Mouse (Mus musculus) brain, embryonic 14.5 days (tissue): ENCODE measurements around the gene Gpn1.

Source experiments
- CTCF ChIP-seq: fragments of 200-500 bp; IDR thresholded peaks from 2 replicates; pipeline ENCODE4 v1.5.1; 2012; ENCODE audit warnings: inconsistent platforms, mild to moderate bottlenecking, moderate library complexity, borderline replicate concordance; ENCODE audit not compliant: insufficient read depth, insufficient read length; ENCODE audit errors: extremely low read depth
- POLR2A ChIP-seq: fragments of 200-500 bp; IDR thresholded peaks from 2 replicates; pipeline ENCODE4 v1.6.1; 2012; ENCODE audit warnings: mild to moderate bottlenecking, inconsistent platforms, borderline replicate concordance; ENCODE audit not compliant: poor library complexity, insufficient read depth, insufficient read length, severe bottlenecking; ENCODE audit errors: extremely low read depth

DNA sequence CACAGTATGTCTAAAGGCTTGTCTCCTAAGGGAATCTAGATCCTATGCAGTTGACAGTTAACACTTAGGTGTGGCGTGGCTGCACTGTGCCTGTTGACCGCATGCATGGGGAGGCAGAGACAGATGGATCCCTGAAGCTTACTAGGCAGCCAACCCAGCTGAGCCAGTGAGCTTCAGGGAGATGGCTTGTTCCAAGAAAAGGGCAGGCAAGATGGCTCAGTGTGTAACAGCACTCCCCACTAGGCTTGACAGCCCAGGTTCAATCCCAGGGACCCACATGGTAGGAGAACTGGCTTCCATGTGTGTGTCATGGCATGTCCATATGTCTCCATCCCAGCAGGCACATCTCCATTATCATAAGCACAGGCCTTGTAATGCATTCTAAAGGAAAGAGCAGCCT, 65.8 kb downstream of the Gpn1 start:
- TF ChIP-seq POLR2A (no peak), CTCF (no peak)
